Mouse (Mus musculus) layer of hippocampus, postnatal 14 days (tissue): Measurements from ENCODE around the gene Pdxk. TPM values are rescaled to one million over a fixed set of nuclear protein-coding genes. Genes with fewer than 3 reads are reported as not detected.
"Not testable (repeated sequence)": the region's sequence is repeated elsewhere in the genome, so short reads cannot be mapped to it uniquely, and the experiment has no call there.

Source experiments
- DNase-seq, 2 experiments: peaks; one replicate each; pipeline ENCODE4 v3.0.0; 2021 to 2022; ENCODE audit warnings: low spot score in 2 of 2, mixed read lengths in 1 of 2
- total RNA-seq, 2 experiments: library from RNA; stranded (reverse); gene quantifications; 2 replicates each; pipeline ENCODE4 v1.2.3; 2021

The Pdxk gene
- total RNA-seq, 2 experiments from 2014 or later, result 71.0 to 73.2 TPM

DNA sequence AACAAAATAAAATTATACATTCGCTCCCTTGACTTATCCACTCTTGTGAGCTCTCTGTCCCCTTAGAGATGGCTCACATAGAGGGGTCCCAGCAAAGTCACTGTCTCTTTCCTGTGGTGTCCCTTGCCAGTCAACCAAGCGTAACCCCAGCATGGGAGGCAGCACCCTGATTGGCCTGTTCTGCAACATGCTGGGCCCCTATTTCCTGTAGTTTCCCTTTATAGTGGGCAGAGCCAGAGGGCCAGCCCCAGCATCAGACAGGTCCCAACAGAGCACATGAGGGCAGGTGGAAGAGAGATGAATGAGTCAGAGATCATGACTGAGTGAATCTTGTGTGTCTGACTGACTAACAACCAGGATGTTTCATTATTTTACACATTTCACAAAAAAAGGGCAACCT is 43.8 kb downstream of the Pdxk start:
- no peak for DNase-seq

DNA sequence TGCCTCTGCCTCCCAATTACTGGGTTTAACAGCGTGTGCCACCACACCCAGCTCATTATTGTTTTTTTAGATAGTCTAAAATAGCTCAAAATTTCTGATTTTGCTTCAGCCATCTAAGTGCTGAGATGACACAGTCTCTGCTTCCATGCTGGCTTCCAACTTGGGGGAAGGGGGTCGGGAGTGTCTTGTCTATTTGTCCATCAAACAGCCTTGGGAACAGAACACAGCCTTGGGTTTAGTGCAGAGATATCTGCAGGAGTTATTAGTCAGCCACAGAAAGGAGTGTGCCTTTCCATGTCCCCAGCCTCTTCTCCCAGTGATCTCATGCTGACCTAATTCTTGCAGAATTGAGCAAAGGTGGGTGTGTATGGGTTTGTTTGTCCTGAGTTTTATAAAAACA is 46.0 kb downstream of the Pdxk start:
- DNase-seq, result no peak

DNA sequence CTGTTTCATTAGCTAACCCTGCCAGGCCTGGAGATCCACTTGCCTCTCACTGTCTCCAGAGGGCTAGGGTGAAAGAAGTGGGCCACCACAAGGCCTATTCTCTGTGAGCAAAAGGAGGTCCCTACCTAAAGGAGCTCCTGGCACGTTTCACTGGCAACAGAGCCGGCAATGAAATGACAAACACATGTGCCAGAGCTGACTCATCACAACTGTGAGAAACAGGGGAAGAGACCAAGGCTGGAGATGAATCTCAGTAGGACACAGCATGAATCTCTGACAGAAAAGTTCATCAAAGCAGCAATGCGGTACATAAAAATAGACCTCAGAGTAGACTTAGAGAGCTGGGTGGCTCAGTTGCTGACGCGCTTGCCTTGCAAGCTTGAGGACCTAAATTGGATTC is 46.9 kb downstream of the Pdxk start:
- DNase-seq, result no peak

DNA sequence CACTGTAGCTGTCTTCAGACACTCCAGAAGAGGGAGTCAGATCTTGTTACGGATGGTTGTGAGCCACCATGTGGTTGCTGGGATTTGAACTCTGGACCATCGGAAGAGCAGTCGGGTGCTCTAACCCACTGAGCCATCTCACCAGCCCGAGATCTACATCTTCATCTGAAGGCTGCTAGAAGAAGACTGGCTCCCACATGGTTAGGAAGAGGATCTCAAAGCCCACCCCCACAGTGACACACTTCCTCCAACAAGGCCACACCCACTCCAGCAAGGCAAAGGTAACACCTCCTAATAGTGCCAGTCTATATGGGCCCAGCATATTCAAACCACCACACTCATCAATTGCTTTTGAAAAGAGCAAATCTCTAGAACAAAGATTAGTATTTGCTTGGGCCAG is 49.8 kb downstream of the Pdxk start:
- not testable (repeated sequence) for DNase-seq

DNA sequence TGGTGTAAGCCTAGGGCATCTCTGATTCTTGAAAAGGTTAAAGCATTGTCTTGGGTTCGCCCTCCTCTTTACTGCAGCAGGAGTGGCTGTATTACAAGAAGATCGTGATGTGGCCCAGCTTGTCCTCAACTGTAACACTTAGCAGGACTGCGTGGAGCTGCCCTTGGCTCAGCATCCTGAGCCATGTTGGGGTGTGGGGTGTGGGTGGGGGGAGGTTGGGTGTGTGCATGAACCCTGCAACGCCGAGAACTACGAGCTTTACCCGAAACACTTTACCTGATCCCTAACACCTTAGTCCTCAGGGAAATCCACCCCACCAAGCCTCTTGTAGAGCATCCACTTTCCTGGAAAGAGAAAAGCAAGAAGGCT is 51.6 kb downstream of the Pdxk start:
- DNase-seq, result no peak

DNA sequence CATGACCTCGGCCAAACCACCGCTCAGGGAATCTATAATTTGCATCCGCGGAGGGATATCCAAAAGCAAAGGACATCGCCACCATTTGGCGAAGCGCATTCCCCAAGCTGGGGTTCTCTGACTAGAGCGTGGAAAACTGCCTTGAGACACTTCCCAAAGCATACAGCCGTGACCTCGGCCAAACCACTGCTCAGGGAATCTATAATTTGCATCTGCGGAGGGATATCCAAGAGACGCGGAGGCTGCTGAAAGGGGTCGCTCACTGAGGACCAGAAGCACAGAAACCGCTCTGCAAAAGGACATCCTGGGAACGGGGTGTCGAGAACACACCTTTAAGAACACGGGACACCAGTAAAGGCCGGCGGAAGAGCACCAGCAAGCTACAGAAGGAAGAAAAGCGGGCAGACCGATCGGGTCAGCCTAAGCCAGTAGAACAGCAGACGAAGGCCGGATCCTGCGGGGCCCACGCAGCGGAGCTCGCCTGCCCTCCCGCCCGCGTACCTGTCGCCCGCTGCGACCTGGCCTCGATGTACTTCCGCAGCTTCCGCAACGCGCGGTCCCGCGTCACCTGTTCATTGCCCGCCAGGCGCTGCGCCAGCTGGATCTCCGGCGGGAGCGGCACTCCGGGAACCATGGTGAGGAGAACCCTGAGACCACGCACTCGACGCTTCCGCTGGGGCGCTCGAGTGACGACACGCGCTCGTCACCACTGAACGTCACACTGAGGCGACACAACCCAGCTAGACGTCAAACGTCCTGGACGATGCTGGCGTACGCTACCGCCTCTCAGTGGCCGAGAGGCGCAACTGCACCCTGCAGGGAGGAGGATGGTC is 52.2 kb downstream of the Pdxk start, which contains the start of gene Rrp1:
Gene Rrp1, minus strand, starts transcription at position 725 of the 833 bp plus-strand sequence.
- peak; percentile 98 to 99 for DNase-seq

DNA sequence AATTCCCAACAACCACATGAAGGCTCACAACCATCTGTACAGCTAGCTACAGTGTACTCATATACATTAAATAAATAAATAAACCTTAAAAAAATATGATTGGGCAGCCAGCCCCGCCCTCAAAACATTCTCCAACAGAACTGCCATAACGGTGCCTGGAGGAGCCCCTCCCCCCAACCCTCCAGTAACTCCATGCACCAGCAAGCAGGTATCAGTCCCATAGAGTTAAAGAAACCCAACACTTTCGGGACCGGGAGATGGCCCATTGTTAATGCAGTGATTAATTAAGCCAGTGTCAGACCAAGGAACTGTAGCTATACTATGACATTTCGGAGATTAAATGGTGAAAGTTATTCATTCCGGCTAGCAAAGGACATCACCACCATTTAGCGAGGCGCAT is 52.9 kb downstream of the Pdxk start:
- DNase-seq, result no peak

DNA sequence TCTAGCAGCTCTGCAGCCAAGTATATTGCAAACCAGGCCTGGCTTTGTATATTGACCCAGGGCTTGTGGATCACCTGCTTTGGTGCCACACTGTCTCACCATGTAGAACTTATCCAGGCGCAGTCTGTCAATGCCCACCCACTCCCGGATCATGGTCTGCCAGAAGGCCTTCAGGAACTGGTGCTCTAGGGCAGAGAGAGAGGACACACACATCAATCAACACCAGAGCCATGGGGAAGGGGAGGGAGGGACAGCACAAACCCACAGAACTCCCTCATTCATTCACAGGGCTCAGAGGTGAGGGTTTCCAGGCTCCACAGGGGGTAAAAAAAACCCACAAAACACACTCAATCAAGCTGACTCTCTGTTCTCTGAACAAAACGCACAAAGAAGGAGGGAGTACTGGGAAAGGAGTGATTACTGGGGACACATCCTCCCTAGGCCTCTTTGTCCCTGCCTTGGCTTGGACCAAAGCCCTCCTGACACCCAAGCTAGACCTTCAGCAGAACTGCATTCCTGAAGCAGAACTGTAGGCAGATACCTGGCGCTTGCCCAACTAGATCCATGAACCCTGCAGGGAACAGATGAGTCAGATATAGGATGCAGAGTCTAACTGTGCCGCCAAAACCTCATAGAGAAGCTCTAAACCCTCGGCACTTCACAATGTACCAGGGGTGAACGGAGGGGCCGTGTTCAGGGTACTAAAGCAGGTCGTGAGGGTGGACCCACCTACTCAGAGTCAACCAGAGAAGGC is 55.6 kb downstream of the Pdxk start:
- DNase-seq, result no peak

DNA sequence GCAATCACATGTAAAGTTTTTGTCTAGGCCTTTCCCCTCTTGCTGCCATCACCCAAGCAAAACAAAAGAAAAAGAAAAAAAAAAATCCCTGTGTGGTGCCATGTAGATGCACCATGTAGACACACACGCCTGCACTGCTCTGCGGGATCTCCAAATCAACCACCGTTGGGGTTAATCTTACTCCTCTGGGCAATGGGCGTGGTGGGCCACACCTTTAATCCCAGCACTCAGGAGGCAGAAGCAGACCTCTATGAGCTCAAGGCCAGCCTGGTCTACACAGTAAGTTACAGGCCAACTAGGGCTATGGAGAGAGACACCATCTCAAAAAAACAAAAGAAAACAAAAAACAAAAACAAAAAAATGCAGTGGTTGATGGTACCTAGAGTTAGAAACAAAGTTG is 57.6 kb downstream of the Pdxk start:
- no peak for DNase-seq

DNA sequence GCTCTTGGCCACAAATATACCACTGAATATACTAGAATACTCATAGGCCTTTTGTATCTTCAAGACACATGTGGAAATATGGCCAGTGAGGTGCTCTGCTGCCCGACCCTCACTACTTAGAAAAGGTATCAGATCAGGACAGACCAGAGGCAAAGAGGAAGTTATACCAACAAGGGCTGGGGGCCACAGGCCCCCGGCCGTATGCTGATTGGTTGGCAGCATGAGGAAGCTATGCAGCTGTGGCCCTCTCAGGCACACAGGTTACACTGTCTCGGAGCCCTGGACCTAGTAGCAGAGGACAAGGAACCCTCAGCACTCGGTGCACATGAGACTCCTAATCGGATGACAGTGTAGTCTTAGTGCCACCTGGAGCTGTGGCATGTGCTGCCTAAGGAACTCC is 58.6 kb downstream of the Pdxk start:
- DNase-seq, result no peak

DNA sequence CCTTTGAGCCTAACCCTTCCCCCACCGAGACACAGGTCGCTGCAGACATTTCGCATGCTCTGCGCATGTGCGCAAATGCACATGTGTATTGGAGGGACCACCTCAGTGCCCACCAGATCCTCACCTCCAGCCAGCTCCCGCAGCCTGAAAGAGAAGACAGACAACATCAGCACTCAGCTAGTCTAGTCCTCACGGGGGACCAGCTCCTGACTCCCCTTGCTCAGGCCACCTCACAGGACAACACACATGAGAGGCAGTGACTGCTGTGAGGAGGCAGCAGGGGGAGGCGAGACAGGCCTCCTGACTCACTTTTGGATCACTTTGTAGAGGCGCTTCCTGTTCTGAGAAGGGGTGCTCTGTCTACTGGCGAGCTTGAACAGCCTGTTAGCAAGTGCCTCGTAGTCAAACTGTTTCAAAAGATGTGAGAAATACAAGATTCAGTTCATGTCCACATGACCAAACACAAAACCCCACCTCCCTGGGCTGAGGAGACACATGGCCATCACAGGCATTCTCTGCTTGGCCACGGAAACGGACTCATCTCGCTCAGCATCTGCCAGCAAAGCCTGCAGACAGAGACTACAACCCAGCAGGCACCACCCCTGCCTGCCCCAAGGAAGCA is 62.4 kb downstream of the Pdxk start:
- DNase-seq, result no peak

DNA sequence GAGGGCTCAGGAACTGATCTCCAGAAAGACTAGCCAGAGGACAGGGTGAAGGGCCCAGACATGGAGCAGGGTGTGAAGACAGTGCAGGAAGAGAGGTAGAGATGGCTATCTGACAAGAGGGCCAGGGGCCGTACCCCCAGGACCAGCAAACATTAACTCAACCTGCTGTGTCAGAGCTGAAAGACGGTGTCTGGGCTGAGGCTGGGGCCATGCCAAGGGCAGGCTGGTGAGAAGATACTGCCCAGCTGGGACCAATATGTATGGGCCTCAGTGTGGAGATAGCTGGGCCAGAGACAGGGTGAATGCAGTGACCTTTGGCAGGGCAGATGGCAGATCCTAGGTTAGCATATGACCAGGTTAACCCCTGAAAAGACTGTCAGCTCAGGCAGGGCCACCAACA is 63.6 kb downstream of the Pdxk start:
- DNase-seq, result no peak

DNA sequence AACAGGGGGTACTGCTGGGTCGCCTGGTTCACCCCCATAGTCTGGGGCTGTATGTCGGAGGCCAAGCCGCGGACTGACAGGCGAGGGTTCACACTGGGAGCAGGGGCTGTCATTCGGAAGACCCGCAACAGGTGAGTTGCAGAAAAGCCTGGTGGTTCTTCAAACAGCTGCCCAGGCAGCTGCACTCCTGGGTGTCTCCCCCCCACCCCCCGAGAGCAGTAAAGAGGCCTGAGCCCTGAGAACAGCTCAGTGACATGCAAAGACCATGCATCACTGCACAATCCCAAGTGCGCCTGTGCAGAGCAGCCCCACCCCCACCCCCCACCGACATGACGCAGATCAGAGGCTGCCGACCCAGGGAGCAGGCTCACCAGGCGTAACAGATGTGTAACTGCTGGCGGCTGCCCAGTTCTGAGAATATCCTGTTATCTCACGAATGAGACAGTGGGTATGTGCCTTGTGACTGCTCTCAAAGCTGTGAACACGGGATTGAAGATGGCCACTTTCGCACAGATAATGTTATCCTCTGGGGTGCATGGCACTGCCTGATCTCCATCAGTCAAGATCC is 65.6 kb downstream of the Pdxk start:
- DNase-seq, result peak in 1 of 2 experiments; percentile 39

DNA sequence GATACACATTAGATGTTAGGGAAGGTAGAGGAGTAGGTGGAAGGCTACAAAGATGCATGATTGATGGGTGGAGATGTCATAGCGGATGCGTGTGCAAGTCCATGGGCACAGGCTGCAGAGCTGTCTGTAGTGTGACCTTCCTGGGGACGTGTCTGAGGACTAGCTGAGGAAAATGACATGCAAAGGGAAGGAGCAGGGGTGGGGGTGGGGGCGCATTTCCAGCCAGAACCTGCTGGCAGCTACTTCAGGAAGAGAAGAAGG is 68.2 kb downstream of the Pdxk start:
- no peak for DNase-seq

DNA sequence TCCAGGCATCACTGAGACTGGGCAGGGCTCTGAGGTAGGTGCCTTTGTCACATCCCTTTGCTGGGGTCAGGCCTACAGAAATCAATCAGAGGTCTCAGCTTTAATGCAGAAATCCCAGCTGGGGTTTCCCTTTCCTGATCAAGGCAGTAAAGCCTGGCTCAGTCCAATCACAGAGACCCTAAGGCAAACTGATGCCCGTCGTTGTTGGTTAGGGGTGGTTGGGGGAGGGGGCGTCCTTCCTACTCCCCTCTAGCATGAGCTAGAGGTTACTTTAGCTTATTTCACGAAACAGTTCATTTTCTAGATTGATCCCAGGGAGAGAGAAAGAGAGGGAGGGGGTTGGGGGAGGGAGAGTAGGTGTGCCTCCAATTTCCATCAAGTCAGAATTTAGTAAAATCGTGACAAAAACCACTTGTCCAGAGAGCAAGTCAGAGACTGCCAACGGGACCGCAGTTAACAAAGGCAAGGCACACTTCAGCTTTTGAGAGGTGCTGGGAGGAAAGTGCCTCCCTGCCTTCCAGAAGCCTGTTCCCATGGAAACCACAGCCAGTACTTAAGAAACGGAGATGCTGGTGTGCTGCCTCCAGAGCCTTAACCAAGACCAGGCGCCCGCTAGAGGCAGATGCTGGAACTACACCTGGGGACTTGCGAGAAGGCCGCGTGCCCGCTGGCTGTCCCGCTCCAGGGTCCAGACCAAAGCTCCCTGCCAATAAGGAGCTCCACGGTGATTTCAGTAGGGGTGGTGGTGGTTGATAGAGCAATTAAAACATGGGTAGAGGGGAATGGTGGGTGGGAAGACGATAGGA is 68.8 kb downstream of the Pdxk start:
- peak; percentile 91 to 95 for DNase-seq

DNA sequence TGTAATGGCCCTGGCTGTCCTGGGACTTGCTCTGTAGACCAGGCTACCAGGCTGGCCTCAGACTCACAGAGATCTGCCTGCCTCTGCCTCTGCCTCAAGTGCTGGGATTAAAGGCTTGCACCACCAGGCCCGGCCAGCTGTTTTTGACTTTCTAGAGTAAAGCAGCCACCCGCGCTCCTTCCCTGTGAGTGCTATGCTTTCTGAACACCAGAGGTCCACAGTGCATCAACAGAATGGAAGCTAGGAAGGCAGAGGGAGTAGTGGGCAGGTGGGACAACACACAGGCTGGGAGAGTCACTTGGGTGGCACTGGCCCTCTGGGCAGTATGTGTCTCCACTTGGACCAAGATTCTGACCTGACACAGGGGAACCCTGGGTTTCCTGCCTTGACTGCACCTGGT is 69.4 kb downstream of the Pdxk start:
- DNase-seq, result no peak

DNA sequence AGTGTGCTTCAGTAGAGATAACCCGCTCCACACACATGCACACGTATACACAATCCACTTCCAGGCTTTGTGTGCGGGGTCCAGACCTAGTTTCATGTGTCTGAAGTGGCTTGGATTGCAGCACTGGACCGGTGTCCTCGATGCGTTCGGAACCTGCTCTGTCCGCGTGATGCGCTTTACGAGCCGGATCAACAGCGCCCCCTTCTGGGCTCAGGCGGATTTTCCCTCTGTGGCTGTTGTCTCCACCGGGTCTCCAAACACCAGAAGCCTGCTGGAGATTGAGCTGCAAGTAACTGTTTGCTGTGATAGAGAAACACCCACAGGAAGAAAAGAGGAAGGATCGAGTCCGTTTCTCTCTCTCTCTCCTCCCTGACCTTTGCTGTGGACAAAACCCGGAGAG is 72.7 kb downstream of the Pdxk start:
- DNase-seq, result peak; percentile 83 to 84

DNA sequence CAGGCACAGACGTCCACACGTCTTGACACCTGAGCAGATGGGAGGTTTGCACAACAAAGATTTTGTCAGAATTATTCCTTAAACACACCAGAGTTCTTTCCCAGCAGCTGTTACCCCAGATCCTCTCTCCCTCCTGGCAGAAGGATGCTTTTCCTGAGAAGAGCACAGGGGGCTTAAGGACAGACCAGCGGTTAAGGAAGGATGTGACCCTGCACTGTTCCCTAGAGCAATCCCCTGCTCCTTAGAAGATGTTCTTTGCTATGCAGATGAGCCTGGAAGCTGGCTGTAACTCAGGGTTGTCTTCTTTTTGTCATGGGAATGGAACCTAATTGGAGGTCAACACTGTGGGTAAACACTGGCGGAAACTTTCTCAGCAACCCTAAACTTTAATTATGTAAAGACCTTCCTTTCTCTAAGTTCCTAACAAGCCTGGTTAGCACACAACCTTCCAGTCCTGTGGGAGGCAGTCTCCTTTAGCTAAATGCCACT is 73.7 kb downstream of the Pdxk start:
- DNase-seq, result no peak

DNA sequence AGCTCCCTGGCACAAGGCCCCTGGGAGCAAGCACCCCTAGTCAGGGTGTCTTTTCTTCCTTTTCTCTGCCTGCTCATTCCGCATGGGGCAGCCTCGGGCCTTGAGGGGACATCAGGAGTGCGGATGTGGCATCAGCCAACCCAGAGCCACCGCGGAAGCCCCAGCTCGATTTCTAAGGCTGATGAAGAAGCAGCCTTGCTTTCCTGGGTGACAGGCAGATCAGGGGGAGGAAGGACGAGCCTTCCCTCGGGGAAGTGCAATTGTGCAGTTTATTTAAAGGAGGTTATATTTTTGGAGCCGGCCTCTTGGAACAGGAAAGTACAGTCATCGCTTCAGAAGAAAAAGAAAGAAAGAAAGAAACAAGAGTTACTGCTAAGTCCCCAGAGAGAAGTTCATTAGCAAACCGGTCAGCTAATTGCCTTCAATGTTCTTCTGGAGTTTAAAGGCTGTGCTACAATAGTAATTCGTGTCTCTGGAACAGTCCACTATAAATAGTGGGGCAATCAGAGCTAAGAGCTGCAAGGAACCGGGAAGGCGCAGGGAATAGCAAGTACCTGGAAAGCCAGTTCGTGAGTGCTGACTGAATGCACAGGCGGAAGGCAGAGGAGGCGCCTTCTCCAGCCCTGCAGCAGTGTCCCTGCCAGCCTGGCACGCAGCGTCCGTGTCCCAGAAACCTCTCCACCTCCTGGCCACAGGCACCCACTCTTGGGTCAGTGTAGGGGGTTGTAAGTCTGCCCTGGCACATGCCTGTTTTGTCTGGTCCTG is 76.4 kb downstream of the Pdxk start:
- peak; percentile 43 to 64 for DNase-seq
